Mouse (Mus musculus) adrenal gland, postnatal 4 days (tissue): Measurements from ENCODE around the gene Gtpbp8. TPM values are rescaled to one million over a fixed set of nuclear protein-coding genes. Genes with fewer than 3 reads are reported as not detected.

Source experiments
- DNase-seq, 2 experiments: peaks; one replicate each; pipeline ENCODE4 v3.0.0; 2021 to 2022; ENCODE audit warnings: low spot score in 2 of 2, mixed read lengths in 2 of 2
- long read RNA-seq, 2 experiments: library from polyadenylated mRNA; stranded (forward); transcript quantifications; one replicate each; pipeline ENCODE4 v2.0.0; 2021
- total RNA-seq, 2 experiments: library from RNA; stranded (reverse); gene quantifications; 2 replicates each; pipeline ENCODE4 v1.2.3; 2021

Gtpbp8 gene
- 10 to 100 TPM; 23.1 to 23.7 TPM for total RNA-seq
- long read RNA-seq, experiment 1, transcript Gtpbp8-204 (6 exons, 3,415 nt), result major isoform, 17 of 30 reads
- long read RNA-seq, experiment 1, partial matches to known transcripts, result 3 of 30 reads
- long read RNA-seq, experiment 1, other reads (novel, unspliced or antisense), result 7 of 30 reads
- long read RNA-seq, experiment 2, transcript Gtpbp8-204 (6 exons, 3,415 nt), result major isoform, 20 of 32 reads
- long read RNA-seq, experiment 2, partial matches to known transcripts, result 2 of 32 reads
- long read RNA-seq, experiment 2, other reads (novel, unspliced or antisense), result 10 of 32 reads

- DNase-seq, result peak; percentile 57 to 61
Measured at GRCm38 (mm10) chr16:44745866-44746562, at the start of gene Gtpbp8. Gtpbp8 (minus strand) TSS chr16:44746363.

- DNase-seq, result no peak
Measured at GRCm38 (mm10) chr16:44794416-44794815, 48.3 kb upstream of the Gtpbp8 start.

GRCm38 (mm10) chr16:44786934-44787333 is 40.8 kb upstream of the Gtpbp8 start:
- DNase-seq, result no peak

- DNase-seq, result no peak
Measured at GRCm38 (mm10) chr16:44780751-44781150, 34.6 kb upstream of the Gtpbp8 start.

- DNase-seq, result no peak
Measured at GRCm38 (mm10) chr16:44779494-44779893, 33.3 kb upstream of the Gtpbp8 start.

GRCm38 (mm10) chr16:44778538-44779147 is 32.5 kb upstream of the Gtpbp8 start:
- no peak for DNase-seq

- DNase-seq, result no peak
Measured at GRCm38 (mm10) chr16:44774201-44774600, 28.0 kb upstream of the Gtpbp8 start.

GRCm38 (mm10) chr16:44773673-44774072 is 27.5 kb upstream of the Gtpbp8 start:
- DNase-seq, result no peak

GRCm38 (mm10) chr16:44772577-44772976 is 26.4 kb upstream of the Gtpbp8 start:
- no peak for DNase-seq

GRCm38 (mm10) chr16:44767967-44768366 is 21.8 kb upstream of the Gtpbp8 start:
- no peak for DNase-seq

- DNase-seq, result no peak
Measured at GRCm38 (mm10) chr16:44767506-44767905, 21.3 kb upstream of the Gtpbp8 start.

GRCm38 (mm10) chr16:44766320-44766892 is 20.2 kb upstream of the Gtpbp8 start:
- no peak for DNase-seq

GRCm38 (mm10) chr16:44765555-44766319 is 19.6 kb upstream of the Gtpbp8 start, which contains the start of gene Cd200r1:
Cd200r1 (plus strand) TSS chr16:44765736.
- no peak for DNase-seq

GRCm38 (mm10) chr16:44761811-44762210 is 15.6 kb upstream of the Gtpbp8 start:
- DNase-seq, result no peak

- DNase-seq, result no peak
Measured at GRCm38 (mm10) chr16:44757700-44758099, 11.5 kb upstream of the Gtpbp8 start.

GRCm38 (mm10) chr16:44748007-44748406 is 1.8 kb upstream of the Gtpbp8 start:
- DNase-seq, result no peak

GRCm38 (mm10) chr16:44745471-44745865 is 695 bp downstream of the Gtpbp8 start:
- no peak for DNase-seq

- DNase-seq, result no peak
Measured at GRCm38 (mm10) chr16:44742753-44743152, 3.4 kb downstream of the Gtpbp8 start.

- DNase-seq, result no peak
Measured at GRCm38 (mm10) chr16:44736118-44736517, 10.0 kb downstream of the Gtpbp8 start.

GRCm38 (mm10) chr16:44735676-44736075 is 10.5 kb downstream of the Gtpbp8 start:
- no peak for DNase-seq

GRCm38 (mm10) chr16:44734059-44734458 is 12.1 kb downstream of the Gtpbp8 start:
- DNase-seq, result no peak
